Mouse (Mus musculus) G1E (cell line): ENCODE measurements around the gene Olfr373. TPM values are rescaled to one million over a fixed set of nuclear protein-coding genes. Genes with fewer than 3 reads are reported as not detected.
"Not testable (repeated sequence)": the region's sequence is repeated elsewhere in the genome, so short reads cannot be mapped to it uniquely, and the experiment has no call there.

Experiments used
- ATAC-seq: 2 replicates; pipeline ENCODE4 v1.8.0; 2016; ENCODE audit warnings: mild to moderate bottlenecking; ENCODE audit not compliant: insufficient number of reproducible peaks, poor library complexity, low FRiP score, severe bottlenecking; ENCODE audit errors: extremely low read depth
- DNase-seq: peaks from one replicate; pipeline ENCODE4 v3.0.0; 2012; ENCODE audit warnings: low spot score
- H3K27me3 ChIP-seq: 2 replicates; pipeline ENCODE4 v1.6.1; 2012; ENCODE audit warnings: mild to moderate bottlenecking, low read length, inconsistent platforms; ENCODE audit not compliant: insufficient read depth
- H3K36me3 ChIP-seq: replicated peaks from 2 replicates; pipeline ENCODE3; 2012; ENCODE audit warnings: mild to moderate bottlenecking, inconsistent platforms
- H3K4me1 ChIP-seq: 2 replicates; pipeline ENCODE4 v1.6.1; 2012; ENCODE audit warnings: low read depth, low read length, inconsistent platforms, mixed read lengths; ENCODE audit not compliant: insufficient read depth
- H3K4me3 ChIP-seq: 2 replicates; pipeline ENCODE4 v1.5.1; 2012; ENCODE audit warnings: low read depth, mild to moderate bottlenecking, inconsistent platforms, low read length, moderate library complexity, mixed read lengths
- H3K9me3 ChIP-seq: replicated peaks from 2 replicates; pipeline ENCODE4 v1.6.1; 2012; ENCODE audit warnings: inconsistent platforms
- CTCF ChIP-seq: IDR thresholded peaks from 2 replicates; pipeline ENCODE4 v1.5.1; 2012; ENCODE audit warnings: low read depth, low read length, inconsistent platforms, mixed read lengths
- GATA1 ChIP-seq: IDR thresholded peaks from 2 replicates; pipeline ENCODE4 v1.6.1; 2012; ENCODE audit warnings: borderline replicate concordance, low read length, inconsistent platforms, mixed read lengths
- GATA2 ChIP-seq: IDR thresholded peaks from 2 replicates; pipeline ENCODE4 v1.6.1; 2012; ENCODE audit warnings: low read depth, low read length, inconsistent platforms, borderline replicate concordance
- POLR2AphosphoS5 ChIP-seq: IDR thresholded peaks from 2 replicates; pipeline ENCODE4 v1.6.1; 2012; ENCODE audit warnings: low read depth, low read length, inconsistent platforms; ENCODE audit not compliant: insufficient replicate concordance
- TAL1 ChIP-seq: conservative IDR thresholded peaks from 2 replicates; pipeline ENCODE4 v1.6.1; 2012; ENCODE audit warnings: low read depth, low read length, inconsistent platforms, mixed read lengths
- polyA plus RNA-seq: library from polyadenylated mRNA; stranded (reverse); fragments of >175 nt; gene quantifications from 2 replicates; pipeline ENCODE4 v1.2.3, GENCODE M21; 2012
- total RNA-seq, 2 experiments: library from RNA; stranded (forward) in 1 of 2; stranded (reverse) in 1 of 2; fragments of 200-1000 nt in 1 of 2; fragments of >200 nt in 1 of 2; fragmentation: Nextera tagmentation in 1 of 2; gene quantifications; 2 replicates each; pipeline ENCODE4 v1.2.3; 2014 to 2017

Olfr373 gene
- total RNA-seq (2014; fragmentation: Nextera tagmentation) (not detected in 2 replicates), total RNA-seq (2017) (0.05 and 0.06 TPM in 2 replicates), polyA plus RNA-seq (not detected in 2 replicates)

- not testable (repeated sequence) for H3K9me3 ChIP-seq, H3K4me1 ChIP-seq, H3K4me3 ChIP-seq, DNase-seq, ATAC-seq, H3K36me3 ChIP-seq, H3K27me3 ChIP-seq
Measured at GRCm38 (mm10) chr8:72082877-72083276, at the start of gene Olfr373. TSS of gene Olfr373 (plus strand) at chr8:72083177.

- not testable (repeated sequence) for H3K27me3 ChIP-seq, DNase-seq, H3K9me3 ChIP-seq, H3K36me3 ChIP-seq, ATAC-seq, H3K4me3 ChIP-seq, H3K4me1 ChIP-seq
Measured at GRCm38 (mm10) chr8:72040918-72041317, 42.1 kb upstream of the Olfr373 start, which contains the start of gene Olfr372. TSS of gene Olfr372 (plus strand) at chr8:72041218.

GRCm38 (mm10) chr8:72042493-72042892 is 40.5 kb upstream of the Olfr373 start:
- ATAC-seq = no peak
- no peak for DNase-seq
- no peaks in the 10 kb centered on the region for H3K36me3 ChIP-seq

DNA sequence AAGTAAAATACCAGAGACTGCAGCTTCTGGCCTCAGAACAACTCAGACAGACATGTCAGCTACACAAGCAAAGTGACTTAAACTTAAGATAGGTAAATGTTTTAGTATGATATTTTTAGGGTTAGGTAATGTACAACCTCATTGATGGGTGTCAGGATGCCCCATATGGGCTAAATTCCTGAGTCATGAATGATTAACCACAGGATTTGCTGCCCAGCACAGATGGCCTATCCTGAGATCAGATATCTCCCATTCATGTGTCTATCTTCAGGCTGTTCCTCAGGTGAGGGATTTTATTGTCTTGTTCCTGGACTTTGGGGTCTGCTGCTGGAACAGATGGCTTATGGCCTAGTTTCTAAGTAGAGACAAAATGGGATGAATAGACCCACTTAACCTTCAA is 28.3 kb upstream of the Olfr373 start:
- not testable (repeated sequence) for H3K9me3 ChIP-seq, H3K36me3 ChIP-seq, DNase-seq, ATAC-seq, H3K4me3 ChIP-seq, H3K27me3 ChIP-seq, H3K4me1 ChIP-seq

More at GRCm38 (mm10) chr8:72042493-72042892, 40.5 kb upstream of the Olfr373 start:
- Histone ChIP-seq H3K4me3 (no peak overlapping the region), H3K4me1 (no peaks in the 10 kb centered on the region), H3K9me3 (no peaks in the 10 kb centered on the region), H3K27me3 (no peaks in the 10 kb centered on the region)
- TF ChIP-seq POLR2AphosphoS5 = no peak
- TF ChIP-seq GATA1 = no peak
- no peak for TF ChIP-seq TAL1
- no peak for TF ChIP-seq CTCF
- TF ChIP-seq GATA2 = no peak

- H3K36me3 ChIP-seq, H3K4me1 ChIP-seq, H3K27me3 ChIP-seq, H3K9me3 ChIP-seq, DNase-seq, H3K4me3 ChIP-seq, ATAC-seq: not testable (repeated sequence)
Measured at GRCm38 (mm10) chr8:72057643-72058042, 25.3 kb upstream of the Olfr373 start.

DNA sequence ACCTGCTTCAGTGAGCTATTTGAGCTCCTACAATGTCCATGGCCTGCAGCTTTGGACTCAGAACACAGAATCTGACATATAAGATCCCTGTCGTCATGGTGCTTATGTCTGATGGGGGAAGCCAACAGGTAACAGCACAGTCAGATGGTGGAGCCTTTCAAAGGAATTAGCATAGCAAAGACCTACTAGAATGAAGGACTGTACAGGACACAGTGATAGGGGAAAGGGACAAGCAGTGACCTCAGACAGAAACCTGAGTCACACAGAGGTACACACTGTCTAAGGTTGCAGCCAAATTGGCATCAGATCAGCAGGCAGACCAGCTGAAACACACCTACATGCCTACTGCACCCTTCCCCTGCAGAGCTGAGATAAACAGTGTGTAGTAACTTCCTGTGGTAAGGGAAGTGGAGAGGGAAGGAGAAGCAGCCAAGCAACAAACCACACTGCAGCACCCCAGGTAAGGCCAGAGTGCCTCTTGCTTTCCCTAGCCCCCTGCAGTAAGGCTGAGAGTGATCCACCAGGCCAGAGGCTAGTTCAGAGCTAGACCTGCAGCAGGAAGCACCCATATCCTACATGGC is 16.1 kb upstream of the Olfr373 start:
- H3K4me3 ChIP-seq, H3K27me3 ChIP-seq, DNase-seq, H3K36me3 ChIP-seq, H3K4me1 ChIP-seq, H3K9me3 ChIP-seq, ATAC-seq: not testable (repeated sequence)

- Histone ChIP-seq H3K4me3 (no peak overlapping the region), H3K9me3 (no peaks in the 10 kb centered on the region), H3K4me1 (no peaks in the 10 kb centered on the region), H3K27me3 (no peaks in the 10 kb centered on the region), H3K36me3 (no peaks in the 10 kb centered on the region)
- TF ChIP-seq GATA2 (no peak), TAL1 (no peak), GATA1 (no peak), POLR2AphosphoS5 (no peak), CTCF (no peak)
- ATAC-seq (no peak), DNase-seq (no peak)
Measured at GRCm38 (mm10) chr8:72084744-72085143, 1.8 kb downstream of the Olfr373 start.

DNA sequence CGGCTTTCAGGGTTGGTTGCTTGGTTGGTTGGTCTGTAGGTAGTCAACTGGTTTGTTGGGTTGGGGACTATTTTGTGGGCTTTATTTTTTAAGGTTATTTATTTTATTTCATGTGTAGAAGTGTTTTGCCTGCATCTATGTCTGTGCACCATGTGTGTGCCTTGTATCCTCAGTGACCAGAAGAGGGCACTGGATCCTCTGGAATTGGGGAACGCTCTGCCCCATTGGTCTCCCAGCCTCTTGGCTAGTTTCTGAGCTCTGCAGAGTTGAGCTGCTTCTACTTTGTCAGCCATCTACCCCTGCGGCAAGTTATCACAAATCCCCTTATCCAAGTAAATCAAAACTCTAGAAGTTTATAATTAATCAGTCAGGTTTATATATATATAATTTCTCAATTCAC is 4.6 kb downstream of the Olfr373 start:
- not testable (repeated sequence) for DNase-seq

GRCm38 (mm10) chr8:72096721-72097120 is 13.7 kb downstream of the Olfr373 start:
- not testable (repeated sequence) for H3K9me3 ChIP-seq, H3K27me3 ChIP-seq, H3K4me1 ChIP-seq, ATAC-seq, H3K4me3 ChIP-seq, DNase-seq, H3K36me3 ChIP-seq

More for the DNA sequence above, 4.6 kb downstream of the Olfr373 start:
- not testable (repeated sequence) for H3K4me3 ChIP-seq, H3K36me3 ChIP-seq, H3K27me3 ChIP-seq, ATAC-seq, H3K9me3 ChIP-seq, H3K4me1 ChIP-seq

- H3K27me3 ChIP-seq, DNase-seq, H3K4me1 ChIP-seq, ATAC-seq, H3K9me3 ChIP-seq, H3K36me3 ChIP-seq, H3K4me3 ChIP-seq: not testable (repeated sequence)
Measured at GRCm38 (mm10) chr8:72099377-72100103, 16.6 kb downstream of the Olfr373 start.
